Mouse (Mus musculus) myocyte (in vitro differentiated cells): ENCODE data around the gene Tcp10c.
"Not testable (repeated sequence)": the region's sequence is repeated elsewhere in the genome, so short reads cannot be mapped to it uniquely, and the experiment has no call there.

Source experiments
- CEBPB ChIP-seq: IDR thresholded peaks from 2 replicates; pipeline ENCODE4 v1.6.1; 2011; ENCODE audit warnings: mild to moderate bottlenecking, moderate library complexity; ENCODE audit not compliant: poor library complexity, insufficient read depth, severe bottlenecking
- MAX ChIP-seq: IDR thresholded peaks from one replicate; pipeline ENCODE4 v1.6.1; 2011; ENCODE audit warnings: low read depth, mild to moderate bottlenecking, control low read depth
- MYOD1 ChIP-seq, 3 experiments: IDR thresholded peaks; one replicate each; pipeline ENCODE4 v1.6.1; 2011; ENCODE audit warnings: control low read depth in 2 of 3, low read depth in 2 of 3, mild to moderate bottlenecking in 2 of 3, moderate library complexity in 1 of 3; ENCODE audit not compliant: insufficient read length in 2 of 3, control insufficient read depth in 1 of 3
- POLR2A ChIP-seq: IDR thresholded peaks from one replicate; pipeline ENCODE4 v1.6.1; 2011; ENCODE audit warnings: low read depth, mild to moderate bottlenecking, control low read depth, moderate library complexity; ENCODE audit not compliant: insufficient read length

DNA sequence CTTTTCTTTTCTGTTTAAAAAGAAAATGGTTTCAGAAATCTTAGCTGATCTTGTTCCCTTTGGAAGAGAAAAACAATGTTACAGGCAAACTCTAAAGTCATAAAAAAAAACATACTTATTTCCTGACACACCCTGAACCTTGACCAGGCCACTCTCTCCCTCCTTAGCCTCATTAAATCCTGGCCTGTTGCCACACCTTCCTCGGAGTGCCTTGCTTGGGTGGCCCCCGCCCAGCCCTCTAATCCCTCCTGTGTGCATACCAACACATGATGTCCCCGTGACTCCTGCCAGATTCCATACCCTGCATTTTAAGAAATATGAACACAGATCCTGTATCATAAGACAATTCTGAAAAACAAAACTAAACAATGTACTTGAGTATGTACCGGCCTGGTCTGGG lies 45.6 kb upstream of the Tcp10c start:
- TF ChIP-seq POLR2A; MAX; MYOD1 (IDR thresholded peaks at IDR 0.05; ENCODE audit: control insufficient read depth in 1 of 3, insufficient read length in 2 of 3, low read depth in 2 of 3); CEBPB: not testable (repeated sequence)
